Mouse (Mus musculus) midbrain, embryonic 13.5 days (tissue): ENCODE results near the gene Rpap2. TPM values are rescaled to one million over a fixed set of nuclear protein-coding genes. Genes with fewer than 3 reads are reported as not detected.

Experiments used
- ATAC-seq: fragments of 200-750 bp; cut with Nextera tagmentation; 2 replicates; pipeline ENCODE4 v1.8.0; 2017; ENCODE audit warnings: mild to moderate bottlenecking, moderate TSS enrichment, moderate library complexity
- H3K27ac ChIP-seq: fragments of 300-500 bp; sonication (generic); 2 replicates; pipeline ENCODE4 v1.5.1; 2015; ENCODE audit warnings: inconsistent platforms, mild to moderate bottlenecking, moderate library complexity
- H3K27me3 ChIP-seq: fragments of 300-500 bp; sonication (generic); 2 replicates; pipeline ENCODE4 v1.6.1; 2015; ENCODE audit warnings: mild to moderate bottlenecking, inconsistent platforms
- H3K36me3 ChIP-seq: fragments of 300-500 bp; sonication (generic); 2 replicates; pipeline ENCODE4 v1.6.1; 2015; ENCODE audit warnings: mild to moderate bottlenecking, inconsistent platforms
- H3K4me1 ChIP-seq: fragments of 300-500 bp; sonication (generic); replicated peaks from 2 replicates; pipeline ENCODE4 v1.6.1; 2015; ENCODE audit warnings: inconsistent platforms
- H3K4me2 ChIP-seq: fragments of 300-500 bp; sonication (generic); replicated peaks from 2 replicates; pipeline ENCODE4 v1.6.1; 2015; ENCODE audit warnings: moderate library complexity, mild to moderate bottlenecking, inconsistent platforms
- H3K4me3 ChIP-seq: fragments of 300-500 bp; sonication (generic); replicated peaks from 2 replicates; pipeline ENCODE4 v1.5.1; 2015; ENCODE audit warnings: mild to moderate bottlenecking, inconsistent platforms
- H3K9ac ChIP-seq: fragments of 300-500 bp; sonication (generic); replicated peaks from 2 replicates; pipeline ENCODE4 v1.6.1; 2015; ENCODE audit warnings: mild to moderate bottlenecking, inconsistent platforms
- H3K9me3 ChIP-seq: fragments of 300-500 bp; sonication (generic); 2 replicates; pipeline ENCODE4 v1.6.1; 2016; ENCODE audit warnings: mild to moderate bottlenecking, inconsistent platforms
- WGBS: fragments of 180-500 bp; shearing (Covaris S2); methylation state at CpG from one replicate; pipeline ENCODE4 v1.1.7; 2015; 5-methylcytosine and 5-hydroxymethylcytosine counted together
- polyA plus RNA-seq: library from polyadenylated mRNA; unstranded; fragments of >200 nt; fragmentation: Nextera tagmentation; extraction: Ambion mirVana; gene quantifications from 2 replicates; pipeline ENCODE4 v1.2.1, GENCODE M21; 2015

Gene Rpap2
- polyA plus RNA-seq, 1 experiment from 2014 or later, result 21.9 TPM

GRCm38 (mm10) chr5:107687592-107688498 lies 90.7 kb downstream of the Rpap2 start:
- Histone ChIP-seq H3K27ac (no peak overlapping the region; the same call in 1 of the 2 replicates), H3K4me2 (peak overlapping the region; percentile 73), H3K27me3 (peaks cover 21% of the 10 kb centered on the region; the same call in 1 of the 2 replicates), H3K9ac (peak overlapping the region; percentile 68), H3K36me3 (no peaks in the 10 kb centered on the region), H3K4me1 (peaks cover 9% of the 10 kb centered on the region), H3K4me3 (peak overlapping the region; percentile 48), H3K9me3 (no peaks in the 10 kb centered on the region)
- WGBS, result 14% methylated on average over 46 of the region's 46 CpGs
- ATAC-seq, result peak; percentile 95

GRCm38 (mm10) chr5:107688499-107688866 lies 91.3 kb downstream of the Rpap2 start:
- Histone ChIP-seq H3K4me3 (peak overlapping the region; percentile 48), H3K4me2 (peak overlapping the region; percentile 73), H3K9me3 (no peaks in the 10 kb centered on the region), H3K4me1 (peaks cover 9% of the 10 kb centered on the region), H3K27me3 (peaks cover 21% of the 10 kb centered on the region; the same call in 1 of the 2 replicates), H3K36me3 (no peaks in the 10 kb centered on the region), H3K9ac (peak overlapping the region; percentile 68), H3K27ac (no peak overlapping the region)
- WGBS, result 24% methylated on average over 9 of the region's 9 CpGs
- peak; percentile 74 for ATAC-seq

- Histone ChIP-seq H3K4me2 (no peak overlapping the region), H3K9ac (no peak overlapping the region), H3K27ac (no peak overlapping the region), H3K36me3 (no peaks in the 10 kb centered on the region), H3K4me1 (no peaks in the 10 kb centered on the region), H3K27me3 (0 out of 2 replicates have a peak, but pooled peaks cover 5% of the 10 kb centered on the region), H3K9me3 (no peaks in the 10 kb centered on the region), H3K4me3 (no peak overlapping the region)
- ATAC-seq, result no peak
- WGBS, result 71% methylated on average over 3 of the region's 3 CpGs
Observed at GRCm38 (mm10) chr5:107695019-107695418, 97.8 kb downstream of the Rpap2 start.

GRCm38 (mm10) chr5:107698888-107699287 lies 101.7 kb downstream of the Rpap2 start:
- ATAC-seq, result no peak
- no peaks in the 10 kb centered on the region for H3K9me3 ChIP-seq
- H3K36me3 ChIP-seq, result no peaks in the 10 kb centered on the region
- no peaks in the 10 kb centered on the region for H3K4me1 ChIP-seq
- H3K4me2 ChIP-seq, result no peak overlapping the region
- H3K9ac ChIP-seq, result no peak overlapping the region
- H3K4me3 ChIP-seq, result no peak overlapping the region
- no peak overlapping the region for H3K27ac ChIP-seq
- WGBS, result 88% methylated on average over 8 of the region's 8 CpGs
- no peaks in the 10 kb centered on the region for H3K27me3 ChIP-seq

- no peak overlapping the region for H3K4me3 ChIP-seq
- no peaks in the 10 kb centered on the region for H3K27me3 ChIP-seq
- no peaks in the 10 kb centered on the region for H3K36me3 ChIP-seq
- 92% methylated on average over 10 of the region's 10 CpGs for WGBS
- H3K4me1 ChIP-seq, result no peaks in the 10 kb centered on the region
- H3K9ac ChIP-seq, result no peak overlapping the region
- H3K4me2 ChIP-seq, result no peak overlapping the region
- no peaks in the 10 kb centered on the region for H3K9me3 ChIP-seq
- ATAC-seq, result no peak
- no peak overlapping the region for H3K27ac ChIP-seq
Observed at GRCm38 (mm10) chr5:107700873-107701272, 103.7 kb downstream of the Rpap2 start.

GRCm38 (mm10) chr5:107701658-107702057 lies 104.5 kb downstream of the Rpap2 start:
- H3K27me3 ChIP-seq, result no peaks in the 10 kb centered on the region
- ATAC-seq, result no peak
- no peak overlapping the region for H3K9ac ChIP-seq
- no peaks in the 10 kb centered on the region for H3K36me3 ChIP-seq
- WGBS, result 85% methylated on average over 9 of the region's 9 CpGs
- H3K27ac ChIP-seq, result no peak overlapping the region
- H3K4me2 ChIP-seq, result no peak overlapping the region
- H3K9me3 ChIP-seq, result no peaks in the 10 kb centered on the region
- H3K4me3 ChIP-seq, result no peak overlapping the region
- no peaks in the 10 kb centered on the region for H3K4me1 ChIP-seq

- no peak overlapping the region for H3K4me3 ChIP-seq
- H3K9ac ChIP-seq, result no peak overlapping the region
- no peaks in the 10 kb centered on the region for H3K9me3 ChIP-seq
- no peak overlapping the region for H3K27ac ChIP-seq
- H3K36me3 ChIP-seq, result no peaks in the 10 kb centered on the region
- H3K4me2 ChIP-seq, result no peak overlapping the region
- no peaks in the 10 kb centered on the region for H3K27me3 ChIP-seq
- 89% methylated on average over 6 of the region's 6 CpGs for WGBS
- H3K4me1 ChIP-seq, result no peaks in the 10 kb centered on the region
- no peak for ATAC-seq
Observed at GRCm38 (mm10) chr5:107703207-107703763, 106.1 kb downstream of the Rpap2 start.

- Histone ChIP-seq H3K27me3 (no peaks in the 10 kb centered on the region), H3K36me3 (no peaks in the 10 kb centered on the region), H3K4me2 (no peak overlapping the region), H3K9ac (no peak overlapping the region), H3K4me3 (no peak overlapping the region), H3K27ac (no peak overlapping the region), H3K9me3 (no peaks in the 10 kb centered on the region), H3K4me1 (no peaks in the 10 kb centered on the region)
- 90% methylated on average over 4 of the region's 4 CpGs for WGBS
- no peak for ATAC-seq
Observed at GRCm38 (mm10) chr5:107705756-107706155, 108.6 kb downstream of the Rpap2 start.

GRCm38 (mm10) chr5:107706262-107706661 lies 109.1 kb downstream of the Rpap2 start:
- WGBS, result 89% methylated on average over 1 of the region's 1 CpGs
- no peak for ATAC-seq
- H3K4me2 ChIP-seq, result no peak overlapping the region
- H3K9ac ChIP-seq, result no peak overlapping the region
- no peaks in the 10 kb centered on the region for H3K36me3 ChIP-seq
- no peak overlapping the region for H3K27ac ChIP-seq
- H3K9me3 ChIP-seq, result no peaks in the 10 kb centered on the region
- H3K4me1 ChIP-seq, result no peaks in the 10 kb centered on the region
- H3K4me3 ChIP-seq, result no peak overlapping the region
- H3K27me3 ChIP-seq, result no peaks in the 10 kb centered on the region

- no peak for ATAC-seq
- no peak overlapping the region for H3K27ac ChIP-seq
- H3K4me1 ChIP-seq, result no peaks in the 10 kb centered on the region
- no peak overlapping the region for H3K4me2 ChIP-seq
- no peaks in the 10 kb centered on the region for H3K36me3 ChIP-seq
- H3K9me3 ChIP-seq, result no peaks in the 10 kb centered on the region
- no peak overlapping the region for H3K9ac ChIP-seq
- 89% methylated on average over 8 of the region's 8 CpGs for WGBS
- H3K4me3 ChIP-seq, result no peak overlapping the region
- no peaks in the 10 kb centered on the region for H3K27me3 ChIP-seq
Observed at GRCm38 (mm10) chr5:107708124-107708797, 111.1 kb downstream of the Rpap2 start.
